Mouse (Mus musculus): Measurements from ENCODE around the gene Ccdc117. TPM values are rescaled to one million over a fixed set of nuclear protein-coding genes. Genes with fewer than 3 reads are reported as not detected.

The Ccdc117 gene
- polyA plus RNA-seq, 1 experiment = 9.0 TPM

Other genes starting within 250 kb of the Ccdc117 start
- 3.8 TPM for gene Znrf3, start 97.3 kb downstream of the Ccdc117 start, polyA plus RNA-seq (2012; fragmentation: generic; extraction: Trizol)
- gene Xbp1, start 21.5 kb downstream of the Ccdc117 start, polyA plus RNA-seq (2012; fragmentation: generic; extraction: Trizol) = 102 TPM
- not detected for gene Ankrd36, start 27.5 kb upstream of the Ccdc117 start, polyA plus RNA-seq (2012; fragmentation: generic; extraction: Trizol)
- 139 TPM for gene Mrps24, start 173.5 kb upstream of the Ccdc117 start, polyA plus RNA-seq (2012; fragmentation: generic; extraction: Trizol)
- 21.3 TPM for gene Urgcp, start 220.2 kb upstream of the Ccdc117 start, polyA plus RNA-seq (2012; fragmentation: generic; extraction: Trizol)
- gene Dbnl, start 246.3 kb upstream of the Ccdc117 start, polyA plus RNA-seq (2012; fragmentation: generic; extraction: Trizol) = 71.0 TPM